Comparison of ENCODE assay signal across 21 mouse cellular contexts in the genomic region with DNA sequence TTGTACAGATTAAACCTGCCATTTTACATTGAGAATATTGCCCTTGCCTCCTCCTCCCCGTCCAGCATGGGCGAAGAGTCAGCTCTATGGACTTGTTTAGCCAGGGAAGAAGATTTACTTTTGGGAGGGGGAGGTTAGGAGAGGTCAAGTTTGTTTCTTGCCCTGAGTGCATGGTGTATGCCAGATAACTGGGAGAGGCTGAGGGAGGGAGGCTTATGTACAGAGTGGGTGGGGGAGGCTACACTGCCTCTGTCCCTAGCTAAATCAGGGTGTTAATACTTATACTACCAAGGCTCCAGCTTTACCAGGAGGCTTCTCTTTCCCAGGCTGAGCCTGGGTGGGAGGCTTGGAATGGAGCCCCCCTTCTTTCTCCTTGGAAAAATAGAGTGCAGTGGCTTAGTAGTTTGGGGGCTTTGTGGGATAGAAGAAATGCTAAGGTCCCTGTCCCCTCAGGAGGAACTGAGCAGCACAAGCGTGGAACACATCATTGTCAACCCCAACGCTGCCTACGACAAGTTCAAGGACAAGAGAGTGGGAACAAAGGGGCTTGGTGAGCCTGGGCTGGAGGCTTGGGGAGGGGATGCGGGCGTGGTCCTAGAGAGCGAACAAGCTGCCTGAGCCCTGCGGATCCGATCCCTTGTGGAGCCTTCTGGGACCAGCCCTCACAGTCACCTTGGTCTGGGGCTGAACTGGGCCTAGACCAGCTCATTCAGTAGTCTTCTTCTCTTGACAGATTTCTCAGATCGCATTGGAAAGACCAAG. TPM values are rescaled to one million over a fixed set of nuclear protein-coding genes. Genes with fewer than 3 reads are reported as not detected.
A peak's percentile ranks its signal among the peaks of the same experiment; 100 is the strongest.
DNase-seq lines count a peak whose midpoint lies in the region; ATAC-seq and TF ChIP-seq lines count a peak whose summit lies in the region.
"Had no signal": no experiment of that assay in that cellular context is flagged by ENCODE, and none has a peak within 500 bp of the region (broad histone marks: within the 10 kb centered on the region; RNA-seq: fewer than 3 reads in every experiment).

No protein-coding gene starts in this region.

- H3K9me3 ChIP-seq in liver, embryonic 11.5 days (ENCODE audit: control insufficient read depth, low read length): no peaks in the 10 kb centered on the region
- H3K9me3 ChIP-seq in liver, postnatal 0 days (ENCODE audit: low read length): no peaks in the 10 kb centered on the region
- no peaks in the 10 kb centered on the region for H3K9me3 ChIP-seq in ES-E14 (ENCODE audit: control insufficient read depth, insufficient read depth, low read depth, low read length)
- no peaks in the 10 kb centered on the region for H3K9me3 ChIP-seq in intestine, embryonic 15.5 days
- H3K9me3 ChIP-seq in stomach, embryonic 16.5 days (replicated peaks; ENCODE audit: control insufficient read depth, low read length): no peaks in the 10 kb centered on the region
- no peaks in the 10 kb centered on the region for H3K9me3 ChIP-seq in midbrain, embryonic 10.5 days (replicated peaks)
- H3K9me3 ChIP-seq: embryonic facial prominence, embryonic 15.5 days; hindbrain, embryonic 15.5 days; limb, embryonic 10.5 days; lung, embryonic 15.5 days; neural tube, embryonic 13.5 days had no signal

- H3K4me3 ChIP-seq in liver, embryonic 11.5 days (ENCODE audit: low read depth, low read length): no peak overlapping the region
- H3K4me3 ChIP-seq in liver, postnatal 0 days (ENCODE audit: low read depth, low read length): no peak overlapping the region
- H3K4me3 ChIP-seq in ES-E14 (ENCODE audit: insufficient read depth in 1 of 2, low read depth in 1 of 2, low read length in 2 of 2, poor library complexity in 1 of 2, severe bottlenecking in 1 of 2): no peak overlapping the region
- no peak overlapping the region for H3K4me3 ChIP-seq in intestine, embryonic 15.5 days (replicated peaks)
- no peak overlapping the region for H3K4me3 ChIP-seq in stomach, embryonic 16.5 days (replicated peaks; ENCODE audit: low read length)
- H3K4me3 ChIP-seq in midbrain, embryonic 10.5 days: no peak overlapping the region
- H3K4me3 ChIP-seq: embryonic facial prominence, embryonic 15.5 days; hindbrain, embryonic 15.5 days; limb, embryonic 10.5 days; lung, embryonic 15.5 days; myocyte; neural tube, embryonic 13.5 days had no signal

- no peak overlapping the region for H3K27ac ChIP-seq in liver, embryonic 11.5 days (ENCODE audit: low read depth, low read length)
- no peak overlapping the region for H3K27ac ChIP-seq in liver, postnatal 0 days (ENCODE audit: low read depth)
- peak overlapping the region; percentile 9; the same call in 1 of the 2 replicates for H3K27ac ChIP-seq in ES-E14 (ENCODE audit: insufficient read depth, low read depth, low read length, poor library complexity, severe bottlenecking)
- no peak overlapping the region for H3K27ac ChIP-seq in intestine, embryonic 15.5 days
- no peak overlapping the region for H3K27ac ChIP-seq in stomach, embryonic 16.5 days (ENCODE audit: low read length)
- no peak overlapping the region for H3K27ac ChIP-seq in midbrain, embryonic 10.5 days (replicated peaks)
- H3K27ac ChIP-seq: embryonic facial prominence, embryonic 15.5 days; hindbrain, embryonic 15.5 days; limb, embryonic 10.5 days; lung, embryonic 15.5 days; macrophage; neural tube, embryonic 13.5 days had no signal

- 82% methylated on average over 11 of the region's 11 CpGs for WGBS in liver, embryonic 11.5 days
- 89% methylated on average over 11 of the region's 11 CpGs for WGBS in liver, postnatal 0 days (ENCODE audit: insufficient replicate concordance)
- 69% methylated on average over 11 of the region's 11 CpGs for WGBS in intestine, embryonic 15.5 days
- 69% methylated on average over 11 of the region's 11 CpGs for WGBS in stomach, embryonic 16.5 days
- 89% methylated on average over 11 of the region's 11 CpGs for WGBS in midbrain, embryonic 10.5 days

- H3K4me1 ChIP-seq in liver, embryonic 11.5 days (replicated peaks; ENCODE audit: control insufficient read depth, insufficient read depth, low read length): peaks cover 17% of the 10 kb centered on the region
- peaks cover 5% of the 10 kb centered on the region; the same call in 1 of the 2 replicates for H3K4me1 ChIP-seq in liver, postnatal 0 days (ENCODE audit: insufficient read depth)
- H3K4me1 ChIP-seq in ES-E14 (ENCODE audit: control insufficient read depth in 2 of 2, insufficient read depth in 2 of 2, low read length in 2 of 2, poor library complexity in 1 of 2): peaks cover 21 to 23% of the 10 kb centered on the region in 2 experiments
- H3K4me1 ChIP-seq in intestine, embryonic 15.5 days (replicated peaks): 0 out of 2 replicates have a peak, but pooled peaks cover 9% of the 10 kb centered on the region
- peaks cover 9% of the 10 kb centered on the region for H3K4me1 ChIP-seq in stomach, embryonic 16.5 days (ENCODE audit: control insufficient read depth, insufficient read depth, low read length)
- peaks cover 5% of the 10 kb centered on the region; the same call in 1 of the 2 replicates for H3K4me1 ChIP-seq in midbrain, embryonic 10.5 days
- H3K4me1 ChIP-seq: embryonic facial prominence, embryonic 15.5 days; limb, embryonic 10.5 days; lung, embryonic 15.5 days had no signal

- H3K4me2 ChIP-seq in liver, embryonic 11.5 days: no peak overlapping the region
- H3K4me2 ChIP-seq in liver, postnatal 0 days (ENCODE audit: low read depth, low read length): no peak overlapping the region
- H3K4me2 ChIP-seq in intestine, embryonic 15.5 days (replicated peaks): no peak overlapping the region
- H3K4me2 ChIP-seq in stomach, embryonic 16.5 days (ENCODE audit: low read depth, low read length): no peak overlapping the region
- H3K4me2 ChIP-seq: embryonic facial prominence, embryonic 15.5 days; hindbrain, embryonic 15.5 days; lung, embryonic 15.5 days; neural tube, embryonic 13.5 days had no signal

- DNase-seq in liver, embryonic 11.5 days (ENCODE audit: low spot score): no peak
- DNase-seq in liver, postnatal 0 days: no peak
- DNase-seq in ES-E14 (ENCODE audit: low read depth, low spot score): peak; percentile 78
- no peak for DNase-seq in layer of hippocampus, postnatal 25 days (ENCODE audit: extremely low spot score in 1 of 2, low spot score in 1 of 2)
- no peak for DNase-seq in midbrain, embryonic 10.5 days (ENCODE audit: low spot score)
- no peak for DNase-seq in urinary bladder, postnatal 14 days (ENCODE audit: low spot score)
- DNase-seq: adrenal gland, postnatal 14 days; cerebellum, adult 9-11 months; kidney, adult 11 months; right cerebral cortex, adult 18-20 months; right cerebral cortex, postnatal 4 days had no signal

- H3K27me3 ChIP-seq in liver, embryonic 11.5 days (replicated peaks; ENCODE audit: control insufficient read depth, insufficient read depth, low read length): no peaks in the 10 kb centered on the region
- no peaks in the 10 kb centered on the region for H3K27me3 ChIP-seq in liver, postnatal 0 days (ENCODE audit: insufficient read depth, low read length)
- H3K27me3 ChIP-seq in intestine, embryonic 15.5 days (replicated peaks): no peaks in the 10 kb centered on the region
- H3K27me3 ChIP-seq in stomach, embryonic 16.5 days (ENCODE audit: control insufficient read depth, insufficient read depth, low read length): no peaks in the 10 kb centered on the region
- H3K27me3 ChIP-seq in midbrain, embryonic 10.5 days (ENCODE audit: low read depth, poor library complexity, severe bottlenecking): no peaks in the 10 kb centered on the region
- H3K27me3 ChIP-seq: embryonic facial prominence, embryonic 15.5 days; hindbrain, embryonic 15.5 days; lung, embryonic 15.5 days; neural tube, embryonic 13.5 days had no signal

- peak; percentile 53 for ATAC-seq in liver, embryonic 11.5 days (replicated peaks; ENCODE audit: low FRiP score)
- no peak for ATAC-seq in liver, postnatal 0 days
- peak; percentile 46; the same call in 1 of the 2 replicates for ATAC-seq in intestine, embryonic 15.5 days
- peak; percentile 74; the same call in 1 of the 2 replicates for ATAC-seq in stomach, embryonic 16.5 days (ENCODE audit: insufficient read depth, low FRiP score)
- ATAC-seq: midbrain, embryonic 16.5 days had no signal

- in situ Hi-C loops in ES-E14 (cut with MboI; ENCODE audit: low sequenced_read_pairs in 2 of 2, unreplicated experiment in 2 of 2): no loop called here

- TF ChIP-seq CTCF in liver, postnatal 0 days (IDR thresholded peaks at IDR 0.05; ENCODE audit: low read depth): no peak

- no peak for TF ChIP-seq EP300 in liver, postnatal 0 days (IDR thresholded peaks at IDR 0.05; ENCODE audit: low read depth)

- H3K36me3 ChIP-seq in liver, embryonic 11.5 days (ENCODE audit: control insufficient read depth, insufficient read depth, low read length): peaks cover 49% of the 10 kb centered on the region
- H3K36me3 ChIP-seq in liver, postnatal 0 days (replicated peaks; ENCODE audit: insufficient read depth, low read length): peaks cover 74% of the 10 kb centered on the region
- H3K36me3 ChIP-seq in ES-E14 (ENCODE audit: control insufficient read depth, insufficient read depth, low read length, poor library complexity, severe bottlenecking): peaks cover 43% of the 10 kb centered on the region
- H3K36me3 ChIP-seq in intestine, embryonic 15.5 days: peaks cover 39% of the 10 kb centered on the region
- peaks cover 23% of the 10 kb centered on the region for H3K36me3 ChIP-seq in stomach, embryonic 16.5 days (ENCODE audit: control insufficient read depth, insufficient read depth, low read length)
- peaks cover 98% of the 10 kb centered on the region for H3K36me3 ChIP-seq in midbrain, embryonic 10.5 days

- H3K9ac ChIP-seq in liver, embryonic 11.5 days (ENCODE audit: low read depth, low read length): no peak overlapping the region
- H3K9ac ChIP-seq in liver, postnatal 0 days (replicated peaks): no peak overlapping the region
- no peak overlapping the region; the same call in 1 of the 2 replicates for H3K9ac ChIP-seq in ES-E14 (ENCODE audit: insufficient read depth, low read depth, low read length, poor library complexity, severe bottlenecking)
- no peak overlapping the region for H3K9ac ChIP-seq in intestine, embryonic 15.5 days
- no peak overlapping the region for H3K9ac ChIP-seq in stomach, embryonic 16.5 days (ENCODE audit: low read length)
- H3K9ac ChIP-seq: embryonic facial prominence, embryonic 15.5 days; hindbrain, embryonic 15.5 days; lung, embryonic 15.5 days had no signal

RNA-seq across cellular contexts. Expression of gene Dctn2, which starts 8.3 kb away (rescaled TPM):
- polyA plus RNA-seq in liver, embryonic 11.5 days (2014; fragmentation: Nextera tagmentation; extraction: Ambion mirVana): 135 TPM in 2 replicates
- 65.3 and 67.4 TPM in 2 replicates for polyA plus RNA-seq in liver, postnatal 0 days (2015; fragmentation: Nextera tagmentation; extraction: Ambion mirVana)
- total RNA-seq in ES-E14 (2012; rRNA removed): 139 and 157 TPM in 2 replicates
- polyA plus RNA-seq in intestine, embryonic 15.5 days (2015; fragmentation: Nextera tagmentation; extraction: Ambion mirVana): 150 and 154 TPM in 2 replicates
- 171 and 173 TPM in 2 replicates for polyA plus RNA-seq in stomach, embryonic 16.5 days (2015; fragmentation: Nextera tagmentation; extraction: Ambion mirVana)
- 100 to 1,000 TPM; 271 to 276 TPM for total RNA-seq in layer of hippocampus, postnatal 25 days (2021)
- polyA plus RNA-seq in midbrain, embryonic 10.5 days (2016; fragmentation: Nextera tagmentation; extraction: Ambion mirVana): 212 and 239 TPM in 2 replicates

RNA-seq across cellular contexts. Expression of gene Kif5a, which starts 11.3 kb away (rescaled TPM):
- 1.3 and 1.4 TPM in 2 replicates for polyA plus RNA-seq in liver, embryonic 11.5 days (2014; fragmentation: Nextera tagmentation; extraction: Ambion mirVana)
- polyA plus RNA-seq in liver, postnatal 0 days (2015; fragmentation: Nextera tagmentation; extraction: Ambion mirVana): 0.06 TPM in 2 replicates
- 6.2 and 11.2 TPM in 2 replicates for total RNA-seq in ES-E14 (2012; rRNA removed)
- 5.9 and 6.4 TPM in 2 replicates for polyA plus RNA-seq in intestine, embryonic 15.5 days (2015; fragmentation: Nextera tagmentation; extraction: Ambion mirVana)
- polyA plus RNA-seq in stomach, embryonic 16.5 days (2015; fragmentation: Nextera tagmentation; extraction: Ambion mirVana): 6.5 and 6.7 TPM in 2 replicates
- total RNA-seq in layer of hippocampus, postnatal 25 days (2021): 100 to 1,000 TPM; 712 to 736 TPM
- 14.9 and 29.4 TPM in 2 replicates for polyA plus RNA-seq in midbrain, embryonic 10.5 days (2016; fragmentation: Nextera tagmentation; extraction: Ambion mirVana)

RNA-seq across cellular contexts. Expression of gene Mbd6, which starts 14.4 kb away (rescaled TPM):
- 14.2 and 19.0 TPM in 2 replicates for polyA plus RNA-seq in liver, embryonic 11.5 days (2014; fragmentation: Nextera tagmentation; extraction: Ambion mirVana)
- polyA plus RNA-seq in liver, postnatal 0 days (2015; fragmentation: Nextera tagmentation; extraction: Ambion mirVana): 5.3 and 5.7 TPM in 2 replicates
- total RNA-seq in ES-E14 (2012; rRNA removed): 15.8 and 18.0 TPM in 2 replicates
- 13.1 and 15.7 TPM in 2 replicates for polyA plus RNA-seq in intestine, embryonic 15.5 days (2015; fragmentation: Nextera tagmentation; extraction: Ambion mirVana)
- 8.6 and 11.6 TPM in 2 replicates for polyA plus RNA-seq in stomach, embryonic 16.5 days (2015; fragmentation: Nextera tagmentation; extraction: Ambion mirVana)
- 10 to 100 TPM; 31.8 to 53.9 TPM for total RNA-seq in layer of hippocampus, postnatal 25 days (2021)
- polyA plus RNA-seq in midbrain, embryonic 10.5 days (2016; fragmentation: Nextera tagmentation; extraction: Ambion mirVana): 11.9 and 13.0 TPM in 2 replicates

RNA-seq across cellular contexts. Expression of gene Mars, which starts 37.1 kb away (rescaled TPM):
- polyA plus RNA-seq in liver, embryonic 11.5 days (2014; fragmentation: Nextera tagmentation; extraction: Ambion mirVana): 249 and 257 TPM in 2 replicates
- polyA plus RNA-seq in liver, postnatal 0 days (2015; fragmentation: Nextera tagmentation; extraction: Ambion mirVana): 51.3 and 62.3 TPM in 2 replicates
- 206 and 377 TPM in 2 replicates for total RNA-seq in ES-E14 (2012; rRNA removed)
- 113 and 129 TPM in 2 replicates for polyA plus RNA-seq in intestine, embryonic 15.5 days (2015; fragmentation: Nextera tagmentation; extraction: Ambion mirVana)
- 98.9 and 104 TPM in 2 replicates for polyA plus RNA-seq in stomach, embryonic 16.5 days (2015; fragmentation: Nextera tagmentation; extraction: Ambion mirVana)
- 10 to 100 TPM; 57.1 to 59.4 TPM for total RNA-seq in layer of hippocampus, postnatal 25 days (2021)
- 180 and 187 TPM in 2 replicates for polyA plus RNA-seq in midbrain, embryonic 10.5 days (2016; fragmentation: Nextera tagmentation; extraction: Ambion mirVana)

RNA-seq across cellular contexts. Expression of gene Arhgap9, which starts 47.3 kb away (rescaled TPM):
- polyA plus RNA-seq in liver, embryonic 11.5 days (2014; fragmentation: Nextera tagmentation; extraction: Ambion mirVana): 22.0 and 24.4 TPM in 2 replicates
- polyA plus RNA-seq in liver, postnatal 0 days (2015; fragmentation: Nextera tagmentation; extraction: Ambion mirVana): 13.5 and 14.8 TPM in 2 replicates
- 2.6 and 5.1 TPM in 2 replicates for total RNA-seq in ES-E14 (2012; rRNA removed)
- 6.1 and 6.7 TPM in 2 replicates for polyA plus RNA-seq in intestine, embryonic 15.5 days (2015; fragmentation: Nextera tagmentation; extraction: Ambion mirVana)
- 4.2 and 6.6 TPM in 2 replicates for polyA plus RNA-seq in stomach, embryonic 16.5 days (2015; fragmentation: Nextera tagmentation; extraction: Ambion mirVana)
- 1 to 10 TPM in 1 of 2 experiments, under 1 TPM in 1; 0.89 to 1.1 TPM for total RNA-seq in layer of hippocampus, postnatal 25 days (2021)
- polyA plus RNA-seq in midbrain, embryonic 10.5 days (2016; fragmentation: Nextera tagmentation; extraction: Ambion mirVana): 1.1 and 1.3 TPM in 2 replicates
